Mouse (Mus musculus) heart, postnatal 36 days (tissue): ENCODE results near the gene Inka2. TPM values are rescaled to one million over a fixed set of nuclear protein-coding genes. Genes with fewer than 3 reads are reported as not detected.

Source experiments
- DNase-seq, 2 experiments: peaks; one replicate each; pipeline ENCODE4 v3.0.0; 2021 to 2022
- intact Hi-C: fragments of 180-260 bp; cut with DNase I; formaldehyde crosslinking; loops from one replicate; pipeline ENCODE4 v1.15.1; 2025
- total RNA-seq, 2 experiments: library from RNA; stranded (reverse); gene quantifications; 2 replicates each; pipeline ENCODE4 v1.2.3; 2021

The Inka2 gene
- total RNA-seq, result 10 to 100 TPM; 15.3 to 18.8 TPM

- DNase-seq, result peak; percentile 83 to 88
- intact Hi-C loops, result no loop called here
Observed at GRCm38 (mm10) chr3:105704031-105705008, at the start of gene Inka2. Gene Inka2, plus strand, starts transcription at chr3:105704599.

DNA sequence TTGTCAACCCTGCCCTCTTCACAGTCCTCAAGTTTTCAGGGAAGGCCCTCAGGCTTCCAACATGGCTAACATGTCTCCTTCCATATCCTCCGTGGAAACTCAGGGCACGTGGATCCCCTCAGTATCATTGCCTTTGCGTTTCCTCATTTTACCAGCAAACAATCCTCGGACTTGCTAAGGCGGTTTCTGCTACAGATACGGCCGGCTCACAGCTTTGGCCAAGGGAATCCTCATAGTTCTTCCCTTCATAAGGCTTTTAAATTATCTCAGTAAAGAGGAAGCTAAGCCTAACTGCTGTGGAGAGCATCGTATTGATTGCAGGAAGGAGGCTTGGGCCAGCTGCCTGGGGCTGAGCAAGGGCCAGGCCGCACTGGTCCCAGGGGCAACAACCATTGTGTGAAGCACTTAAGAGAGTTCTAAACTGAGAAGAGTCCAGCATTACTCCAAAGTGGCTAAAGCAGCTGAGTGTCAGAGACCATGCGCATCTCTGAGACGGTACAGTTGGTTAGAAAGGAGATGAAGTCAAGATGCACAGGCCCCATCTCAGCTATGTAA is 49.3 kb upstream of the Inka2 start:
- DNase-seq, result no peak
- intact Hi-C loops, result loop anchor here (10.0 kb wide), 1 partner anchor 540 kb away; no protein-coding TSS in a partner anchor

- intact Hi-C loops, result no loop called here
- no peak for DNase-seq
Observed at GRCm38 (mm10) chr3:105660530-105660929, 43.9 kb upstream of the Inka2 start.

DNA sequence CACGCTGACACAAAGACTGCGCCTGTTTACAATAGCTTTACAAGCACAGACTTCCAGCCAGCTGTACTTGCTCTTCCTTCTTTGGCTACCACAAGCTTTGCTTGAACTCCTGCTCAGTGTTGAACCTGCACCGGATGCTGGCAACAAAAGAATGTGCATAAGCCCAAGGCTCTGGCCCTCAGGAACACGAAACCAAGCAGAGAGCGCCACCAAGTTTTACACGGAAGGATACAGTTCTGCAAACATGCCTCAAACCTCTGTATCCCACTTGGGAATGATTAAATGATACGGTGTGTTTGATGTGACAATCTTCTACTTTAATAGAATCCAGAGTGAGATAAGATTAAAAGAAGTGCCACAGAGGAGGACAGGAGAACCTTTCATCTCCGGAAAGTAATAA is 41.4 kb upstream of the Inka2 start:
- no peak for DNase-seq
- intact Hi-C loops, result no loop called here

DNA sequence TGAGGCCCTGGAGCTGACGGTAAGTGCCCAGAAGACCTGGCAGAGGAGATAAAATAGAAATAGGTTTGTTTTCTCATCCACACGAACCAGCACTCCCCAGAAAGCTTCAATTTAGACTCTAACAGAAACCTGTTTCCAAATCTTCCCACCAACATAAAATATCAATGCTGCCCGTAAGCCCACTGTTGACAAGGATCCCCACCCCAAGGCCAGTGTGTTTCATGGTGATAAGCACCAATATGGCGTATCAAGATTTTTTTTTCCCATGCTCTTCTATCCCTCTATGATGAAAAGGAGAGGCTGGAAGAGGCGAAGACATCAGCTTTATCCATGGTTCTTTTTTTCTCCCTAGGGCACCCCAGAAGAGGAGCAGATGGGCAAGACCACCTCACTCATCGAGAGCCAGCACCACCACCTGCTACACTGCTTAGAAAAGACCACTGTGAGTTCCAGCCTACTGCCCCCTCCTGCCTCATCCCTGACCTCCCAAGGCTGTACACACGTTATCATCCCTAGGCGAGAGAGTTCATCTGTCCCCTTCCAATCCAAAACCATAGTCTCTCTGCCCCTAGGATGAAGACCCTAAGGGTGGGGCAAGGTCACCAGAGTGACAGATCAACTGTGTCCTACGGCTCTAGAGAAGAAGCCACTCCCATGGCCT is 39.2 kb upstream of the Inka2 start:
- intact Hi-C loops, result no loop called here
- DNase-seq, result no peak

- intact Hi-C loops, result no loop called here
- DNase-seq, result no peak
Observed at GRCm38 (mm10) chr3:105666996-105667523, 37.3 kb upstream of the Inka2 start.

DNA sequence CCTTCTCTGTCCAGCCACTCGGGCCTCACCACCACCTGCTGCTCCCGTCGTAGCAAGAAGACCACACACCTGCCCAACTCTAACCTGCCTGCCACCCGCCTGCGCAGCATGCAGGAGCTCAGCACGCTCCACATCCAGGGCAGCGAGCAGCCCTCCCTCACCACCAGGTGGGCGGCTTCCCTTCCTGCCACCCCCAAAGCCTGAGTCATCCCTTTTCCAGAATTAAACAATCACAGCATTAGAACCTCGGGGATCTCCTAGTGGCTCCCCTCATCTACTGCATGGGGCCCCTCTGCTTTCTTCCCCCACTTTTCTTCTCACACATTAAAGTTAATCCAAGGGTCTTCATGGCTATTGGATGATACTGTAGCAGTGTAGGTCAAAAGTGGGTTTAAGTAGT is 36.2 kb upstream of the Inka2 start:
- DNase-seq, result no peak
- intact Hi-C loops, result no loop called here

GRCm38 (mm10) chr3:105669776-105670175 is 34.6 kb upstream of the Inka2 start:
- intact Hi-C loops, result no loop called here
- no peak for DNase-seq

GRCm38 (mm10) chr3:105670801-105671200 is 33.6 kb upstream of the Inka2 start:
- DNase-seq, result no peak
- intact Hi-C loops, result no loop called here

- peak; percentile 52 to 65 for DNase-seq
- intact Hi-C loops, result loop anchor here (1.0 to 2.0 kb wide), 2 partner anchors 52 to 225 kb away; no protein-coding TSS in a partner anchor
Observed at GRCm38 (mm10) chr3:105674595-105675218, 29.7 kb upstream of the Inka2 start.

- intact Hi-C loops, result loop anchor here (2.0 kb wide), 1 partner anchor 51 kb away; no protein-coding TSS in a partner anchor
- DNase-seq, result no peak
Observed at GRCm38 (mm10) chr3:105675932-105676331, 28.5 kb upstream of the Inka2 start.

DNA sequence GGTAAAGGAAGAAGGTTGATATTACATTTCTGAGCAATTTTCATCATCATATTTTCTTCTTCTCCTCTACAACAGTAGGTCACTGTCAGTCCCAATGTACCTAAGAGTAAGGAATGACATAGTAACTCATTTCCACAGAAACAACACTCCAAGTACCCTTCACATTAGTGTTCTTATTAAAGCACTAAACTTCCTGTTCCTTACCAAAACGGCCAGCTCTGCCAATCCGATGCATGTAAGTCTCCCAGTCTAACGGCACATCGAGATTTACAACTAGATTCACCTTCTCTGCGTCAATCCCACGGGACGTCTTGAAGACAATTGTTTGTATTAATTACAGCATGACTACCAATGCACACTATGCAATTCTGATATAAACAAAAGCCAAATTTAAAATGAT is 24.1 kb upstream of the Inka2 start:
- intact Hi-C loops, result no loop called here
- no peak for DNase-seq

DNA sequence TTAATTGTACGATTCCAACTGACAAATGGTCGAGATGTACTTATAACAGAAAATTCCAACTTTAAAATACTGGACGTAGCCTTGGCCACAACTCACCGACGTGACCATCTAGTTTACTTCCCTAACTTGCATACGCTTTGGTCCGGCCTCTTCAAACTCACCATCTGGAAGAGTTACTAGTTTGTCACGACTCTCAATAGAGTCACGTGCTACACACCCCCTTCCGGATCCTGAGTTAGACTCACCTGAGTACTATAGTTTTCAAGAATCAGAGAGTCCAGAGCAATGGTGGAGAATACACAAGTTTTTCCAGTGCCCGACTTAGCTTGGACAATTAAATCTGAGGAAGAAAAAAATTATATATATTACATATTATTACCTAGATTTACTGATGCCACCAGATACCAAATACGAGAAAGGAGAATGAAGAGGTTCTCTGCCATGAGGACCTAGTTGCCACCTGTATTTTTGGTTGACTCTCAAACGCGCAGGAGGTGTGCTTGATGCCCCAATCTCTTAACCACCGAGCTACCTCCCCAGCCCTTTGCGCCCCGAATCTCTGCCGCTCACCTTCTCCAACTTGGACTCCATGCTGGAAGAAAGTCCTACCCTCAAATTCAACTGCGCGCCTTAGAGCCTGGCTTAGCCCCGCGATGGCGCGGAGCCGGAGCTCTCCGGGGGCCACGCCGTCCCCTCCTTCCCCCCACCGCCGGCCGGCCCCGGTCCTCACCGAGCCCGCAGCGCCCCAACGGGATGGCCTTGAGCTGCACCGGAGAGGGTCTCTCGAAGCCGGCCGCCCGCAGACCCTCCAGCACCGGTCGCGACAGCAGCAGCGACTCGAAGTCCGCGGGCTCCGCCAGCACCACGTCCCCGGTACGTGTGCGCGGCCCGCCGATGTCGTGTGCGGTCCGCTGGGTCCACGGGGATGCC is 17.7 kb upstream of the Inka2 start:
- intact Hi-C loops, result loop anchor here (1.0 to 2.0 kb wide), 4 partner anchors 40 to 272 kb away; partner anchors contain the start of genes Rap1a and Wdr77

DNA sequence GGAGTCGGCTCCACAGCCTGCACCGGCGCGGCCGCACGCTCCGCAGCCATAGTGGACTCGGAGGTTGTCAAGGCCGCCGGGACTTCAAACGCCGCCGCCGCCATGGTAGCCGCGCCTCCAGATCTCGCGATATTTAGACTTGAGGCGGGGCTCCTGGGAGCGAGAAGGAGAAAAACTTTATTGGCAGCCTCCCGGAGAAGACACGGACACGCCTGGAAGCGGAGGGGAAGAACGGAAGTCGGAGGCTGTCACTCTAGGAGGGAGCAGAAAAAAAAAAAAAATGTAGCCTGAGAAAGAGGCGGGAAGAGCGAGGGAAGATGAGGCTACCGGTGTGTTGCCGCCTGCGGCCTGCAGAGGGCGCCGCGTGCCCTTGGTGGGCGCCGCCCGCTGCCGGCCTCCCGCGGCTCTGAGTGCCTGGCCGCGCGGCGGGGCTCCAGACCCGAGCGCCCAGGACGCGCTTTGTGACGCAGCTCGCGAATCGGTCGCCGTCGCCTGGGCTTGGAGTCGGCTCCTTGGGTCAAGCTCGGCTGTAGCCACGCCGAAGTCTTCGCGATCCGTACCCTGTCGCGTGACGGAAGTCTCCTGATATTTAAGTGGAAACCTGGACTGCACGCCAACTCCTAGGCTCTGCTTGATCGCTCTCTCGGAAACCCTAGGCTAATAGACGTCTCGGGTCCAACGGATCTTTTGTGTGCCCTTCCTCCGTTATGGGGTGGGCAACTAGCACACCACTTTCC is 16.9 kb upstream of the Inka2 start, which contains the start of gene Ddx20:
TSS of gene Ddx20 (minus strand) at position 251 of the 737 bp plus-strand sequence.
- DNase-seq, result peak; percentile 92 to 93
- intact Hi-C loops, result loop anchor here (1.0 to 2.0 kb wide), 5 partner anchors 15 to 271 kb away; partner anchors contain the start of genes Rap1a and Wdr77

More for the DNA sequence above, 17.7 kb upstream of the Inka2 start:
- DNase-seq, result no peak

DNA sequence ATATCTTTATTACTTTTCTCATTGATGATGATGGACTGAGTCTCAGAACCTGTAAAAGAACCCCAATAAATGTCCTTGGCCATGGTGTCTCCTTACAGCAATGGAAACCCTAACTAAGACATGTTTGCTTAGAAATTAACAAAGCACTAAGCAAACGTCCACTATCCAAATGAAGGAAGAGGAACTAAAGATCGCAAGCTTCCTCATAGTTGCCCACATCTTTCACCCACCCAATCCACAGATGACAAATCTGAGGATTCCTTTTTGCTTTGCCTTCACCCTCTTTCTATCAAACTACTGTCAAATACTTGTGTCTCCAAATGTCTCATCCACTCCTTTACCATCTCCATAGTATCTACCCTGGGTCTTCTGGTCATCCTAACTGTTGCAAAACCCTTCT is 15.9 kb upstream of the Inka2 start:
- intact Hi-C loops, result loop anchor here (2.0 kb wide), 1 partner anchor 14 kb away; no protein-coding TSS in a partner anchor
- DNase-seq, result no peak

- DNase-seq, result peak in 1 of 2 experiments; percentile 5
- intact Hi-C loops, result no loop called here
Observed at GRCm38 (mm10) chr3:105693327-105694080, 10.9 kb upstream of the Inka2 start.
